Mouse (Mus musculus) testis, adult 2 months (tissue): ENCODE data around the gene Stambpl1. TPM values are rescaled to one million over a fixed set of nuclear protein-coding genes. Genes with fewer than 3 reads are reported as not detected.

Experiments used
- H3K27ac ChIP-seq: fragments of 200-500 bp; 2 replicates; pipeline ENCODE4 v1.5.1; 2012; ENCODE audit warnings: low read depth, low read length; ENCODE audit not compliant: control insufficient read depth, insufficient read depth
- H3K27me3 ChIP-seq: fragments of 200-500 bp; 2 replicates; pipeline ENCODE4 v1.6.1; 2012; ENCODE audit warnings: mild to moderate bottlenecking, low read length, moderate library complexity; ENCODE audit not compliant: control insufficient read depth, insufficient read depth
- H3K36me3 ChIP-seq: fragments of 200-500 bp; 2 replicates; pipeline ENCODE4 v1.6.1; 2012; ENCODE audit warnings: mild to moderate bottlenecking, low read length; ENCODE audit not compliant: control insufficient read depth, insufficient read depth
- H3K4me1 ChIP-seq: fragments of 200-500 bp; 2 replicates; pipeline ENCODE4 v1.6.1; 2012; ENCODE audit warnings: low read length; ENCODE audit not compliant: control insufficient read depth, insufficient read depth
- H3K4me3 ChIP-seq: fragments of 200-500 bp; 2 replicates; pipeline ENCODE4 v1.5.1; 2012; ENCODE audit warnings: low read depth, mild to moderate bottlenecking, low read length, moderate library complexity, mixed read lengths; ENCODE audit not compliant: control insufficient read depth
- CTCF ChIP-seq: fragments of 200-500 bp; IDR thresholded peaks from 2 replicates; pipeline ENCODE4 v1.5.1; 2012; ENCODE audit warnings: low read depth, mild to moderate bottlenecking, inconsistent platforms, low read length, moderate library complexity; ENCODE audit not compliant: control insufficient read depth, insufficient read depth, insufficient replicate concordance
- POLR2A ChIP-seq: fragments of 200-500 bp; IDR thresholded peaks from 2 replicates; pipeline ENCODE4 v1.6.1; 2012; ENCODE audit warnings: low read depth, mild to moderate bottlenecking, inconsistent platforms, low read length, moderate library complexity; ENCODE audit not compliant: control insufficient read depth
- polyA plus RNA-seq: library from polyadenylated mRNA; depleted of rRNA; stranded (reverse); fragments of >200 nt; gene quantifications from 2 replicates; pipeline ENCODE4 v1.2.3, GENCODE M21; 2012

Gene Stambpl1
- polyA plus RNA-seq, 1 experiment = 38.0 TPM

GRCm38 (mm10) chr19:34222805-34223204 lies 30.8 kb downstream of the Stambpl1 start:
- TF ChIP-seq POLR2A = no peak
- TF ChIP-seq CTCF = no peak
- H3K27me3 ChIP-seq = no peaks in the 10 kb centered on the region
- no peak overlapping the region for H3K27ac ChIP-seq
- H3K36me3 ChIP-seq = no peaks in the 10 kb centered on the region
- no peaks in the 10 kb centered on the region for H3K4me1 ChIP-seq
- no peak overlapping the region for H3K4me3 ChIP-seq

GRCm38 (mm10) chr19:34231596-34231995 lies 39.6 kb downstream of the Stambpl1 start:
- no peaks in the 10 kb centered on the region for H3K36me3 ChIP-seq
- TF ChIP-seq CTCF (no peak), POLR2A (no peak)

GRCm38 (mm10) chr19:34232326-34232725 lies 40.3 kb downstream of the Stambpl1 start:
- TF ChIP-seq CTCF (no peak), POLR2A (no peak)
- Histone ChIP-seq H3K4me3 (peak overlapping the region; percentile 58), H3K27ac (no peak overlapping the region), H3K4me1 (no peaks in the 10 kb centered on the region), H3K36me3 (no peaks in the 10 kb centered on the region), H3K27me3 (no peaks in the 10 kb centered on the region)

More at GRCm38 (mm10) chr19:34231596-34231995, 39.6 kb downstream of the Stambpl1 start:
- Histone ChIP-seq H3K27me3 (no peaks in the 10 kb centered on the region), H3K4me3 (no peak overlapping the region), H3K4me1 (no peaks in the 10 kb centered on the region), H3K27ac (no peak overlapping the region)

DNA sequence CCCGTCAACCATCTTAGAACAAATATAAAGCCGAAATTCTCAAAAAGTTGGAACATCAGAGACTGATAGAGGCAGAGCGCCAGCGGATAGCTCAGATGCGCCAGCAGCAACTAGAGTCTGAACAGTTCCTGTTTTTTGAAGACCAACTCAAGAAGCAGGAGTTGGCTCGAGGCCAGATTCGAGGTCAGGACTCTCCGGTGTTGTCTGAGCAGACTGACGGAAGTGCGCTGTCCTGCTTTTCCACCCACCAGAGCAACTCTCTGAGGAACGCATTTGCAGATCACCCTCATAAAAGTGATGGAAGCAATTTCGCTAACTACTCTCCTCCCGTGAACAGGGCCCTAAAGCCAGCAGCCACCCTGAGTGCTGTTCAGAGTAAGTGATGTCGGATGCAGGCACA lies 41.9 kb downstream of the Stambpl1 start:
- no peak for TF ChIP-seq CTCF
- no peak for TF ChIP-seq POLR2A
- Histone ChIP-seq H3K27ac (no peak overlapping the region), H3K4me1 (no peaks in the 10 kb centered on the region), H3K27me3 (no peaks in the 10 kb centered on the region), H3K4me3 (peak overlapping the region; percentile 58), H3K36me3 (no peaks in the 10 kb centered on the region)

- H3K27me3 ChIP-seq = no peaks in the 10 kb centered on the region
- no peaks in the 10 kb centered on the region for H3K36me3 ChIP-seq
- no peaks in the 10 kb centered on the region for H3K4me1 ChIP-seq
- no peak for TF ChIP-seq CTCF
- no peak for TF ChIP-seq POLR2A
- H3K27ac ChIP-seq = no peak overlapping the region
- no peak overlapping the region for H3K4me3 ChIP-seq
Observed at GRCm38 (mm10) chr19:34236049-34236448, 44.0 kb downstream of the Stambpl1 start.

DNA sequence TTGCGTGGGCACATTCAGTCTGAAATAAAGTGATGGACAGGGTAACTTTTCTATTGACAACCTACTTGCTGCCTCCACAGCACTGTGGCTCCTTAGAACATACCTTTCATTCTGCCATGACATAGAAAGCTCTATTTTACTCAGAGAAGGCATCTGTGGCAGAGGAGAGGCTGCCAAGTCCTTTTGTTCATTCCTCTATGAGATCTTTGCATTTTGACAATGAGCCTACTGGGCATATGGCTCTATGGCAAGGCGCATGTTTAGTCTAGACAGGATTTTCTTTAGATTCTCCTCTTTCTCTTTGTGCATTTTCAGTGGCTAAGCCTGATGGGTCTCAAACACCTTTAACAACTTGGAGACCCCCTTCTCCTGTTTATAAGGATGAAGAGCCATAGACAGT lies 45.7 kb downstream of the Stambpl1 start:
- Histone ChIP-seq H3K27ac (no peak overlapping the region), H3K36me3 (no peaks in the 10 kb centered on the region), H3K4me3 (no peak overlapping the region), H3K27me3 (no peaks in the 10 kb centered on the region), H3K4me1 (no peaks in the 10 kb centered on the region)
- no peak for TF ChIP-seq POLR2A
- no peak for TF ChIP-seq CTCF

GRCm38 (mm10) chr19:34240273-34241039 lies 48.4 kb downstream of the Stambpl1 start:
- no peak overlapping the region for H3K4me3 ChIP-seq
- no peaks in the 10 kb centered on the region for H3K36me3 ChIP-seq
- TF ChIP-seq POLR2A = no peak
- TF ChIP-seq CTCF = no peak
- H3K4me1 ChIP-seq = no peaks in the 10 kb centered on the region
- H3K27ac ChIP-seq = no peak overlapping the region
- H3K27me3 ChIP-seq = no peaks in the 10 kb centered on the region
